Mouse (Mus musculus) naive thymus-derived CD4-positive, alpha-beta T cell, adult 2 months (primary cell): Measurements from ENCODE around the gene Gm7903.
"Not testable (repeated sequence)": the region's sequence is repeated elsewhere in the genome, so short reads cannot be mapped to it uniquely, and the experiment has no call there.

Experiments
- DNase-seq: peaks from one replicate; pipeline ENCODE4 v3.0.0-alpha.2; 2011; ENCODE audit warnings: low read depth

Gene Gm7903

GRCm38 (mm10) chrX:135433535-135433934 is at the start of gene Gm7903:
TSS of gene Gm7903 (plus strand) at chrX:135433835.
- not testable (repeated sequence) for DNase-seq

- DNase-seq, result not testable (repeated sequence)
Measured at GRCm38 (mm10) chrX:135403578-135403977, 30.1 kb upstream of the Gm7903 start.

- not testable (repeated sequence) for DNase-seq
Measured at GRCm38 (mm10) chrX:135421203-135421602, 12.4 kb upstream of the Gm7903 start.

GRCm38 (mm10) chrX:135421824-135422223 is 11.8 kb upstream of the Gm7903 start:
- DNase-seq, result not testable (repeated sequence)

- DNase-seq, result not testable (repeated sequence)
Measured at GRCm38 (mm10) chrX:135422473-135422872, 11.2 kb upstream of the Gm7903 start.

- not testable (repeated sequence) for DNase-seq
Measured at GRCm38 (mm10) chrX:135464160-135464559, 30.5 kb downstream of the Gm7903 start.

- DNase-seq, result not testable (repeated sequence)
Measured at GRCm38 (mm10) chrX:135481902-135482301, 48.3 kb downstream of the Gm7903 start.

- not testable (repeated sequence) for DNase-seq
Measured at GRCm38 (mm10) chrX:135483183-135483582, 49.5 kb downstream of the Gm7903 start.
